Comparison of ENCODE assay signal across 25 mouse cellular contexts in genomic region chr6:135299024-135299550, GRCm38 (mm10). TPM values are rescaled to one million over a fixed set of nuclear protein-coding genes. Genes with fewer than 3 reads are reported as not detected.
"Had no signal": no experiment of that assay in that cellular context is flagged by ENCODE, and none has a peak within 500 bp of the region (broad histone marks: within the 10 kb centered on the region; RNA-seq: fewer than 3 reads in every experiment).

No protein-coding gene starts in this region.

- H3K4me2 ChIP-seq: kidney, embryonic 15.5 days; limb, embryonic 12.5 days; limb, embryonic 15.5 days; liver, embryonic 11.5 days; midbrain, embryonic 12.5 days; midbrain, embryonic 15.5 days; neural tube, embryonic 12.5 days; neural tube, embryonic 15.5 days had no signal

- ATAC-seq: liver, postnatal 0 days; midbrain, embryonic 15.5 days had no signal

- H3K36me3 ChIP-seq: kidney, embryonic 15.5 days; limb, embryonic 12.5 days; limb, embryonic 15.5 days; midbrain, embryonic 12.5 days; midbrain, embryonic 15.5 days; neural tube, embryonic 12.5 days; neural tube, embryonic 15.5 days had no signal

- H3K9me3 ChIP-seq: kidney, embryonic 15.5 days; limb, embryonic 12.5 days; limb, embryonic 15.5 days; midbrain, embryonic 12.5 days; midbrain, embryonic 15.5 days; neural tube, embryonic 12.5 days; neural tube, embryonic 15.5 days had no signal

- DNase-seq: kidney, adult 11 months; kidney, adult 8-10 months; kidney, postnatal 14 days; kidney, postnatal 4 days; left cerebral cortex, postnatal 4 days; liver, postnatal 0 days; right cerebral cortex, adult 18-20 months; right cerebral cortex, postnatal 14 days; right cerebral cortex, postnatal 4 days; thymus, postnatal 36 days had no signal

- H3K4me1 ChIP-seq: midbrain, embryonic 12.5 days; midbrain, embryonic 15.5 days; neural tube, embryonic 12.5 days had no signal

- H3K27me3 ChIP-seq: kidney, embryonic 15.5 days; limb, embryonic 12.5 days; limb, embryonic 15.5 days; midbrain, embryonic 12.5 days; midbrain, embryonic 15.5 days; neural tube, embryonic 12.5 days; neural tube, embryonic 15.5 days had no signal

- H3K9ac ChIP-seq: kidney, embryonic 15.5 days; limb, embryonic 12.5 days; limb, embryonic 15.5 days; liver, embryonic 14.5 days; liver, postnatal 0 days; midbrain, embryonic 12.5 days; midbrain, embryonic 15.5 days; neural tube, embryonic 12.5 days; neural tube, embryonic 15.5 days had no signal

- H3K4me3 ChIP-seq: kidney, embryonic 15.5 days; limb, embryonic 12.5 days; limb, embryonic 15.5 days; midbrain, embryonic 12.5 days; midbrain, embryonic 15.5 days; neural tube, embryonic 12.5 days; neural tube, embryonic 15.5 days had no signal

- H3K27ac ChIP-seq: kidney, embryonic 15.5 days; limb, embryonic 12.5 days; limb, embryonic 15.5 days; liver, embryonic 14.5 days; midbrain, embryonic 12.5 days; midbrain, embryonic 15.5 days; neural tube, embryonic 12.5 days; neural tube, embryonic 15.5 days had no signal

RNA-seq across cellular contexts. Expression of gene Pbp2, which starts 11.1 kb away (rescaled TPM):
- total RNA-seq: layer of hippocampus, adult 18-20 months; left cerebral cortex, postnatal 4 days; megakaryocyte progenitor cell, adult 5-6 weeks had no signal
- polyA plus RNA-seq: limb, embryonic 12.5 days; liver, embryonic 11.5 days; liver, embryonic 14.5 days; liver, postnatal 0 days; midbrain, embryonic 12.5 days; midbrain, embryonic 15.5 days; neural tube, embryonic 15.5 days; stomach, embryonic 14.5 days; thymus, postnatal 0 days had no signal

RNA-seq across cellular contexts. Expression of gene Gsg1, which starts 44.9 kb away (rescaled TPM):
- total RNA-seq: layer of hippocampus, adult 18-20 months; left cerebral cortex, adult 8-10 months; left cerebral cortex, postnatal 14 days; left cerebral cortex, postnatal 4 days; megakaryocyte progenitor cell, adult 5-6 weeks had no signal
- polyA plus RNA-seq: midbrain, embryonic 15.5 days had no signal
